Mouse (Mus musculus) effector memory CD4-positive, alpha-beta T cell, adult 7 months (primary cell): ENCODE results near the gene 4930438A08Rik. TPM values are rescaled to one million over a fixed set of nuclear protein-coding genes. Genes with fewer than 3 reads are reported as not detected.

Source experiments
- polyA plus RNA-seq: library from polyadenylated mRNA; unstranded; fragments of 100-300 nt; shearing (Covaris generic); gene quantifications from one replicate; pipeline ENCODE4 v1.2.1, GENCODE M21; 2017

4930438A08Rik gene
- polyA plus RNA-seq = not detected

GRCm38 (mm10) chr11:58274572-58274971, at the start of gene 4930438A08Rik:
4930438A08Rik (plus strand) TSS chr11:58274799.

DNA sequence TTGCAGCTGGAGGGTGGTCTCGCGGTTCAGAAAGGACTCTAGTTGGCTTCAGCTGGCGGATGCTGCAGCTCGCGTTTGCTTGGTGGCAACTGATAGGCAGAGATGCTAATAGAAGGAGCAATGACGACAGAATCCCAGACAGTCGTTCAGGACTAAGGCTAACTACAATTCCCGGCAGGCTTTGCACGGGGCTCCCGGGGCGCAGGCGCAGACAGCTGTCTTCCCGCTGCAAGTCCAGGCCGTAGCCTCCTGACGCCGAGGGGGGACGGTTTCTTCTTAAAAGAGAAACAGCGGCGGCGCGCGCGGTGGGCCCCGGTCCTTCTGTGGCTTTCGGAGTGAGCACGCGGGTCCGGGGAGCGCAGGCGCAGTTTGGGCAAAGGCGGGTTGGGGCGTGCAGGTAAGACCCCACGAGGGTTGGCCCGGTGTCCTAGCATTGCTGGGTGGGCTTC, 32.3 kb downstream of the 4930438A08Rik start, which contains the start of gene Zfp692:
Gene Zfp692, plus strand, starts transcription at position 210 of the 449 bp plus-strand sequence.

DNA sequence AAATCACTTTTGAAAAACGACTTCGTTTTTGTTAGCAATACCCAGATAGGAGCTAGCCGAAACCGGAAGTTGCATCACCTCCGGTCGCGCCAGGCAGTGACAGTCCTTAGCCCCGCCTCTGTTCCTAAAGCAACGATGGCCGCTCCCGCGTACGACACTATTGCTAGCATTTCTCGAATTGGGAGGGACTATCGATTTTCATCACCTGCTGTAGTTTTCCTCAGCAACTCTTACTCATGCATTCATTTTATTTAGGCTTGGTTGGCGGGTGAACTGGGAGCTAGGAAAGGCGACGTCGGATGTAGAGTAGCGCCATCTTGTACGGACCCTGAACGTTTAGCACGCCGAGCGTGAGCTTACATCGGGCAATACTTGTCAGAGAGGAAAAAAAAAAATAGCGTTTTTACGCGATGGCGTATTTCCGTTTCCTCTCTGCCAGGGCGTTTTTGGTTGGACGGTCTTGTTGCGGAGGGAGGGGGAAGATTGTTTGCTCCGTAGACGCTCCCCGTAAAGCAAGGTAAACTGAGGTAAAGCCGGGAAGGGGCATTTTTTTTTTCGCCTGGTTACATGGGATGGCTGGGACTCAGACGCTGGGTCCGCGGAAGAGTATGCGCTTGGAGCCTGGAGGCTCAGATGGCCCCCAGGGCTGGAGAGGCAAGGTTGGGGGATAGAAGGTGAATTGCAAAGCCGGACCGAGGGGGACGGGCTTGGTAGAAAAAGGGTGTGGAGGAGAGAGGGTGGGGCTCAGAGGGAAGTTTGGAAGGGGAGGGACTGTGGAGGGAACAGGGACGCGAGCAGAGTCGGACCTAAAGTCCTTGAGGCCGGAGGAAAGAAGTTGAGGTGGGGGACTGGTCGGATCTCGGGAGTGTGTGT, 55.9 kb downstream of the 4930438A08Rik start, which contains the start of the genes Zfp672 and Sh3bp5l:
Gene Zfp672, minus strand, starts transcription at position 64 of the 873 bp plus-strand sequence.
Gene Sh3bp5l, plus strand, starts transcription at position 449 of the 873 bp plus-strand sequence.

Other genes starting within 250 kb of the 4930438A08Rik start
- not detected for gene Gm12248, start 181.7 kb upstream of the 4930438A08Rik start, polyA plus RNA-seq
- gene Cnot8, start 170.6 kb upstream of the 4930438A08Rik start, polyA plus RNA-seq = 67.1 TPM
- 13.4 TPM for gene Gemin5, start 106.3 kb upstream of the 4930438A08Rik start, polyA plus RNA-seq
- 37.7 TPM for gene Mrpl22, start 103.1 kb upstream of the 4930438A08Rik start, polyA plus RNA-seq
- gene Igtp, start 75.2 kb upstream of the 4930438A08Rik start, polyA plus RNA-seq = 194 TPM
- 47.7 TPM for gene Irgm2, start 75.2 kb upstream of the 4930438A08Rik start, polyA plus RNA-seq
- 39.8 TPM for gene Zfp692, start 32.3 kb downstream of the 4930438A08Rik start, polyA plus RNA-seq
- gene Zfp672, start 55.5 kb downstream of the 4930438A08Rik start, polyA plus RNA-seq = 39.7 TPM
- gene Sh3bp5l, start 55.9 kb downstream of the 4930438A08Rik start, polyA plus RNA-seq = 12.9 TPM
- gene Lypd8, start 104.2 kb downstream of the 4930438A08Rik start, polyA plus RNA-seq = 0.59 TPM
- gene 1810065E05Rik, start 146.3 kb downstream of the 4930438A08Rik start, polyA plus RNA-seq = not detected
- 0.84 TPM for gene Gm12253, start 157.8 kb downstream of the 4930438A08Rik start, polyA plus RNA-seq
- not detected for gene Lypd9, start 178.1 kb downstream of the 4930438A08Rik start, polyA plus RNA-seq
- gene Olfr30, start 187.5 kb downstream of the 4930438A08Rik start, polyA plus RNA-seq = not detected
- not detected for gene Olfr332, start 217.8 kb downstream of the 4930438A08Rik start, polyA plus RNA-seq
- gene Olfr331, start 227.8 kb downstream of the 4930438A08Rik start, polyA plus RNA-seq = not detected